Mouse (Mus musculus) skeletal muscle tissue, postnatal 0 days (tissue): ENCODE data around the gene Lhcgr. TPM values are rescaled to one million over a fixed set of nuclear protein-coding genes. Genes with fewer than 3 reads are reported as not detected.

Experiments used
- polyA plus RNA-seq: library from polyadenylated mRNA; unstranded; fragments of >200 nt; fragmentation: Nextera tagmentation; extraction: Ambion mirVana; gene quantifications from 2 replicates; pipeline ENCODE4 v1.2.1, GENCODE M21; 2015

Gene Lhcgr
- polyA plus RNA-seq, result 0.03 TPM in 1 of 2 replicates, not detected in the other

DNA sequence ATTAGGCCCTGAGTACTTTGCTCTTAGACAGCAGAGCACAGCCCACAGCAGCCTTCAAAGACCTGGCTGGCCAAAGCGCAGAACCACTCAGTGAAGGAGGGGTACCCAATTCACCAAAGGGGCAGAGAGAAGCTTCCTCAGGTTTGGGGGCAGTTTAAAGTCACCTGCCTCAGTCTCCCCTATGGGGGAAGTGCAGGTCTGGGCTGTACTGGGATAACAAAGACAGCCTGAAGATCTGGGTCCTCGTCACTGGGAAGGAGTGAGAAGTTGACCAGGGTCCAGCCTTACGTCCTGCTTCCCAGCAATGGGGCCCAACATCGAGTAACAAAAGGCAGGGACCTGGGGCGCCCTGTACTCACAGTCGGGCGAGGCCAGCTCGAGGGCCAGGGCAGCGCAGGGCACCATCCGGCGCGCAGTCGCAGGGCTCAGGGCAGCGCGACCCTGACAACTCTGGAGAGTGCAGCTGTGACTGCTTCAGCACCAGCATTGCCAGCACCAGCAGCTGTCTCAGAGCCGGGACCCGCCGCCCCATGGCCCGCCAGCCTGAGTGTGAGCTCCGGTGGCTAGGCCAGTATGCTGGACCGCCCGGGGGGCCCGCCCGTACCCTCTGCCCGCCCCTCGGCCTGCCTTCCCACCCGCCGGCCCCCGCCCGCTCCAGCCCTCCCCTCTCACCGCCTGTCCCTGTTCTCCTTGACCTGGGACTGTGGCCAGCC is at the start of gene Lhcgr:
Gene Lhcgr, minus strand, starts transcription at position 551 of the 713 bp plus-strand sequence.

DNA sequence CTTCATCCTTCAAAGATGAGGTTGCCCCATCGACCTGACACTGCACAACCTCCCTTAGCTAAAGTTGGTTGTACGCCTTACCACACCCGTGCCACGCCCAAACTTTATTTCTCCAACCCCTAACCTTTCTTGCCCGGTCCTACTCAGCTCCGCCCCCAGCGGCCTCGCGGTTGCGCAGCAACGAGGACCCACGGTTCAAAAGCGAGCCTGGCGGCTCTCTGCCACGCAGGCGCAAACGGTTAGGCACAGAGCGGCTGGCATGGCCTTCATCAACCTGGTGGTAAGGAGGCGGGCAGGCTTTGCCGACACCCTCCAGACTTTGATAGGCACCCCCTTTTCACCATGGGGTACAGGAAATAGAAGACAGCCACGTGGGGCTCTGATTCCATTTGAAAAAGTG is 123.3 kb downstream of the Lhcgr start, which contains the start of gene Gtf2a1l:
Gene Gtf2a1l, plus strand, starts transcription at position 209 of the 400 bp plus-strand sequence.

Other genes starting within 250 kb of the Lhcgr start
- gene Ston1, start 194.3 kb downstream of the Lhcgr start, polyA plus RNA-seq, result 2.2 and 2.6 TPM in 2 replicates
- not detected in 2 replicates for gene Gtf2a1l, start 123.3 kb downstream of the Lhcgr start, polyA plus RNA-seq